Mouse (Mus musculus) neutrophil, adult 59 days (primary cell): ENCODE data around the gene Plcg1. TPM values are rescaled to one million over a fixed set of nuclear protein-coding genes. Genes with fewer than 3 reads are reported as not detected.

Experiments used
- total RNA-seq, 2 experiments: library from RNA; stranded (reverse); gene quantifications; 1 replicate in 1 of 2; 2 replicates in 1 of 2; pipeline ENCODE4 v1.2.4; 2023

Plcg1 gene
- 10 to 100 TPM in 1 of 2 experiments, 1 to 10 TPM in 1; 4.2 to 11.9 TPM for total RNA-seq

DNA sequence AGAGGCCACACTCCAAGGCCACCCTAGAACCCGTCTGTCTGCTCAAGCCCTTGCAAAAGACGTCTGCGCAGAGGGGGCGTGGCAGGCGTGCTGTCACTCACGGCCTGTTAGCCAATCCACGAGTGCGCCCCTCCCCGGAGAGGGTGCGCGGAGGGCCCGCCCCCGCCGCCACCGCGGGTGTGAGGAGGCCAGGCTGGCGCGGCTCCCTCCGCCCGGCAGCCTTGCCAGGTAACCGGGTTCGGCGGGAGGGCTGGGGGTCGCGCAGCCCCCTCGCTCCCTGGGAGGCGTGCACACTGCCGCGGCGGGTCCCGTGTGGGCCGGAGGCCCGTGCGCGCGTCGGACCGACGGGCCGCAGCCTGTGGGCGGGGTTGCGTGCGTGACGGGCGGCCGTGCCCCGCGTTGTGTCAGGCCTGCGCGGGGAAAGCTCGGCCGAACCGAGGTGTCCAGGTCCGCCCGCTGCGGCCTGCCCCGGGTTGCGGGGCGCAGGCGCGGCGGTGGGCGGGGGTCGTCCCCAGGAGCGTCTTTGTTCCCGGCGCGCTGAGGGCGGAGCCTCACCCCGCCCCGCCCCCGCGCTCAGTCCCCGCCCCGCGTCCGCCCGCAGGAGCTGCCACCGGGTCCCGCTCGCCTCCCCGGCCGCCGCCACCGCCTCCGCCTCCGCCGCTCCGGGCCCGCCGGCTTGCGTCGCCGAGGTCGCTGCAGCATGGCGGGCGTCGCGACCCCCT, at the start of gene Plcg1:
Plcg1 (plus strand) TSS at position 184 of the 722 bp plus-strand sequence.

Other genes starting within 250 kb of the Plcg1 start
- 100 to 1,000 TPM; 150 to 152 TPM for gene Top1, start 85.4 kb upstream of the Plcg1 start, total RNA-seq
- 1 to 10 TPM; 5.6 to 7.7 TPM for gene Zhx3, start 141.7 kb downstream of the Plcg1 start, total RNA-seq
- gene Lpin3, start 149.4 kb downstream of the Plcg1 start, total RNA-seq, result not detected
- gene Emilin3, start 181.0 kb downstream of the Plcg1 start, total RNA-seq, result not detected